Mouse (Mus musculus): ENCODE measurements around the gene Pbx2. TPM values are rescaled to one million over a fixed set of nuclear protein-coding genes. Genes with fewer than 3 reads are reported as not detected.

Pbx2 gene
- polyA plus RNA-seq, 1 experiment from 2014 or later = 17.8 TPM

- no peak overlapping the region for H3K4me2 ChIP-seq
- 0 out of 2 replicates have a peak, but pooled peaks cover under 1% of the 10 kb centered on the region for H3K36me3 ChIP-seq (replicated peaks)
- 0 out of 2 replicates have a peak overlapping the region, but pooled peaks have one; percentile 5 for H3K9ac ChIP-seq
- H3K4me1 ChIP-seq = peaks cover 24% of the 10 kb centered on the region
- WGBS = 11% methylated on average over 11 of the region's 11 CpGs
- H3K4me3 ChIP-seq (replicated peaks) = no peak overlapping the region
- H3K9me3 ChIP-seq = no peaks in the 10 kb centered on the region
- 0 out of 2 replicates have a peak, but pooled peaks have one; percentile 18 for ATAC-seq (ENCODE audit: low FRiP score)
- peaks cover under 1% of the 10 kb centered on the region; the same call in 1 of the 2 replicates for H3K27me3 ChIP-seq
- H3K27ac ChIP-seq = peak overlapping the region; percentile 85
These were observed 49.9 kb downstream of the Pbx2 start for GRCm38 (mm10) chr17:34640778-34641601.

- 0 out of 2 replicates have a peak, but pooled peaks cover 5% of the 10 kb centered on the region for H3K36me3 ChIP-seq (replicated peaks)
- H3K9me3 ChIP-seq = no peaks in the 10 kb centered on the region
- H3K4me3 ChIP-seq (replicated peaks) = no peak overlapping the region
- ATAC-seq (ENCODE audit: low FRiP score) = no peak
- H3K4me2 ChIP-seq = no peak overlapping the region
- H3K9ac ChIP-seq = no peak overlapping the region
- 82% methylated on average over 3 of the region's 3 CpGs for WGBS
- peaks cover 30% of the 10 kb centered on the region for H3K4me1 ChIP-seq
- no peaks in the 10 kb centered on the region for H3K27me3 ChIP-seq
- peak overlapping the region; percentile 85 for H3K27ac ChIP-seq
These were observed 50.9 kb downstream of the Pbx2 start for GRCm38 (mm10) chr17:34641945-34642344.

DNA sequence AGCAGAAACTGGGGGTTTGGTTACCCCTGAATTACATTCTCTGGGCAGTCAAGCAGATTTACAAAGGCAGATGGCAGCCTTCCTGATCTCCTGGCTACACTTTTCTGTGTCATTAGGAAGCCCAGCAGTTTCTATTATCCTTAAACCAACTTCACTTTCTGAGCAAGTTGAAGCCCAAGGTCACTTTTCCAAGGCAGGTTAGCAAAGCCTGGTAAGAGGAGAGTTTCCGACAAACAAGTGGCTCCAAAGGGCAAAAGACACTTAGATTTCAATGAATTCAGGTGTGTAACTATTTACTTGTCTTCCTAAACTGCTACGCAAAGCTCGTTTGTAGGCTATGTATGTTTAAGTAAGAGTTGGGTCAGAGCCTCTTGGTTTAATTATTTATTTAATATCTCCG, 52.3 kb downstream of the Pbx2 start:
- 0 out of 2 replicates have a peak, but pooled peaks cover 5% of the 10 kb centered on the region for H3K36me3 ChIP-seq (replicated peaks)
- H3K4me2 ChIP-seq = no peak overlapping the region
- H3K4me1 ChIP-seq = peaks cover 40% of the 10 kb centered on the region
- H3K9ac ChIP-seq = no peak overlapping the region
- no peaks in the 10 kb centered on the region for H3K9me3 ChIP-seq
- H3K4me3 ChIP-seq (replicated peaks) = no peak overlapping the region
- H3K27ac ChIP-seq = no peak overlapping the region
- H3K27me3 ChIP-seq = no peaks in the 10 kb centered on the region
- 91% methylated on average over 4 of the region's 4 CpGs for WGBS
- ATAC-seq (ENCODE audit: low FRiP score) = no peak

DNA sequence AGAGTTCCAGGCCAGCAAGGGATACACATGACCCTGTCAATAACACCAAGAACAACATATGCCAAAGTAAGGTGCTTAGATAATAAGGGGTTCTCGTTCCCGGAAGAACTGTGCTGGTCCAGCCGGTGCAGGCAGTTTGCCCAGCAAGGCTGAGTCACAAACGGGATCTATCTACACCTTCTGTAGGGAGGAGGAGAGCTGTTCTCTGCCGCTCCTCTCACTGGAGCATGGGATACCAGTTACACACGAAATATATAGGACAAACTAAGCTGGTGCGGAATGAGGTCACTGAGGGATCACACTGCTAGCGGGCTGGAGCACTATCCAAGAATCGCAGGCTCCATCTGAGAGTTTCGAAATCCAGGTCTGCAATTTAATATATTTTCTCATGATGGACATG, 52.9 kb downstream of the Pbx2 start:
- H3K36me3 ChIP-seq (replicated peaks) = peaks cover 6% of the 10 kb centered on the region
- ATAC-seq (ENCODE audit: low FRiP score) = no peak
- peaks cover 45% of the 10 kb centered on the region for H3K4me1 ChIP-seq
- no peak overlapping the region for H3K4me3 ChIP-seq (replicated peaks)
- WGBS = 85% methylated on average over 10 of the region's 10 CpGs
- H3K4me2 ChIP-seq = no peak overlapping the region
- no peak overlapping the region for H3K27ac ChIP-seq
- H3K9ac ChIP-seq = no peak overlapping the region
- H3K27me3 ChIP-seq = no peaks in the 10 kb centered on the region
- no peaks in the 10 kb centered on the region for H3K9me3 ChIP-seq

GRCm38 (mm10) chr17:34644608-34645007, 53.5 kb downstream of the Pbx2 start, which contains the start of gene Fkbpl:
Fkbpl (plus strand) TSS chr17:34644764.
- peaks cover 12% of the 10 kb centered on the region for H3K36me3 ChIP-seq (replicated peaks)
- H3K4me1 ChIP-seq = peaks cover 45% of the 10 kb centered on the region
- peak within 1 kb of the TSS; percentile 54 for H3K4me3 ChIP-seq (replicated peaks)
- peak within 1 kb of the TSS; percentile 74 for H3K9ac ChIP-seq
- under 1% methylated on average over 16 of the region's 16 CpGs for WGBS
- peak within 1 kb of the TSS; percentile 75 for H3K27ac ChIP-seq
- H3K27me3 ChIP-seq = no peaks in the 10 kb centered on the region
- H3K4me2 ChIP-seq = peak within 1 kb of the TSS; percentile 59
- ATAC-seq (ENCODE audit: low FRiP score) = peak; percentile 85
- H3K9me3 ChIP-seq = no peaks in the 10 kb centered on the region

DNA sequence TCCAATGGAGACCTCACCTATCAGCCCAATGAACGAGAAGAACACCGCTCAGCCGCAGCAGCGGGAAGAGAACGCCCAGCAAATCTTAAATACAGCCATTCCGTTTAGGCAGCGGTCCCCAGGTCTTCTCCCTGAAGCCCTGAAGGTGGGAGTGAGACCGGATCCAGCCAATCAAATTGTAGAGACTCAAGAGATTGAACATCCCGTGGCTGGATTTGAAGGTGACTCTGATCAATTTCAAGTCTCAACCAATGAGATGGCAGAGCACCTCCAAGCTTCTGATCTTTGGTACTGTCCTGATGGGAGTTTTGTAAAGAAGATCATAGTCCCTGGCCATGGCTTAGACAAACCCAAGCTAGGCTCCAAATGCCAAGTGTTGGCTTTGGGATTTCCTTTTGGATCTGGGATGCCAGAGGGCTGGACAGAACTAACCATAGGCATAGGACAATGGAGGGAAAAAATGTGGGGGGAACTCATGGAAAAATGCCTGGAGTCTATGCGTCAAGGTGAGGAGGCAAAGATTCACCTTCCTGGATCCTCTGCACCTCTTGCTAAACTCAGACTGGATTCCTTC, 54.3 kb downstream of the Pbx2 start:
- H3K4me2 ChIP-seq = peak overlapping the region; percentile 59
- H3K9ac ChIP-seq = peak overlapping the region; percentile 74; the same call in 1 of the 2 replicates
- WGBS = 50% methylated on average over 10 of the region's 10 CpGs
- no peaks in the 10 kb centered on the region for H3K27me3 ChIP-seq
- peak overlapping the region; percentile 75; the same call in 1 of the 2 replicates for H3K27ac ChIP-seq
- H3K36me3 ChIP-seq (replicated peaks) = peaks cover 20% of the 10 kb centered on the region
- H3K9me3 ChIP-seq = no peaks in the 10 kb centered on the region
- H3K4me1 ChIP-seq = peaks cover 45% of the 10 kb centered on the region
- peak overlapping the region; percentile 54 for H3K4me3 ChIP-seq (replicated peaks)
- ATAC-seq (ENCODE audit: low FRiP score) = no peak

DNA sequence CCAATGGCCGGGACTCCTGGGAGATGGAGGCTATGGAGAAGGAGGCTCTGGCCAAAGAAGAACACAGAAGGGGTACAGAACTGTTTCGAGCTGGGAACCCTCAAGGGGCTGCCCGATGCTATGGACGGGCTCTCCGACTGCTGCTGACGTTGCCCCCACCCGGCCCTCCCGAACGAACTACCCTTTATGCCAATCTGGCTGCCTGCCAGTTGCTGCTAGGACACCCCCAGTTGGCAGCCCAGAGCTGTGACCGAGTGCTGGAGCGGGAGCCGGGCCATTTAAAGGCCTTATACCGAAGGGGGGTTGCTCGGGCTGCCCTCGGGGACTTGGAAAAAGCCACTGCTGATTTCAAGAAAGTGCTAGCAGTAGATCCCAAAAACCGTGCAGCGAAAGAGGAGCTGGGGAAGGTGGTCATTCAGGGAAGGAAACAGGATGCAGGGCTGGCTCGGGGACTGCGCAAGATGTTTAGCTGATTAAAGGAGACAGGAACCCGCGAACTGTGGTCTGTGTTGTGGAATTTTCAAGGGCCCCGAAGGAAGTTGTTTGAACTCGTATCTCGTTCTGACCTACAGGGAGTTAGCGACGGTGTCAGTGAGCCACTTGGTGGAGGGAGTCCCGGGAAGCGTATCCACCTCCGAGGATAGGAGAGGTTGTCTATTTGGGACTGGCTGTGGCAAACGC, 54.9 kb downstream of the Pbx2 start:
- peaks cover 38% of the 10 kb centered on the region for H3K4me1 ChIP-seq
- 0 out of 2 replicates have a peak overlapping the region, but pooled peaks have one; percentile 31 for H3K27ac ChIP-seq
- no peaks in the 10 kb centered on the region for H3K9me3 ChIP-seq
- H3K36me3 ChIP-seq (replicated peaks) = peaks cover 26% of the 10 kb centered on the region
- 92% methylated on average over 30 of the region's 30 CpGs for WGBS
- no peaks in the 10 kb centered on the region for H3K27me3 ChIP-seq
- ATAC-seq (ENCODE audit: low FRiP score) = no peak
- peak overlapping the region; percentile 54; the same call in 1 of the 2 replicates for H3K4me3 ChIP-seq (replicated peaks)
- H3K4me2 ChIP-seq = peak overlapping the region; percentile 59
- H3K9ac ChIP-seq = no peak overlapping the region

Other genes starting within 250 kb of the Pbx2 start
- not detected in 2 replicates for gene Btnl2, start 236.4 kb upstream of the Pbx2 start, polyA plus RNA-seq (2016; fragmentation: Nextera tagmentation; extraction: Ambion mirVana)
- gene Btnl1, start 214.1 kb upstream of the Pbx2 start, polyA plus RNA-seq (2016; fragmentation: Nextera tagmentation; extraction: Ambion mirVana) = not detected in 2 replicates
- gene BC051142, start 192.4 kb upstream of the Pbx2 start, polyA plus RNA-seq (2016; fragmentation: Nextera tagmentation; extraction: Ambion mirVana) = 2.4 and 2.6 TPM in 2 replicates
- gene Btnl4, start 113.9 kb upstream of the Pbx2 start, polyA plus RNA-seq (2016; fragmentation: Nextera tagmentation; extraction: Ambion mirVana) = not detected in 2 replicates
- not detected in 2 replicates for gene Btnl6, start 73.9 kb upstream of the Pbx2 start, polyA plus RNA-seq (2016; fragmentation: Nextera tagmentation; extraction: Ambion mirVana)
- gene Notch4, start 27.0 kb upstream of the Pbx2 start, polyA plus RNA-seq (2016; fragmentation: Nextera tagmentation; extraction: Ambion mirVana) = 6.9 and 9.5 TPM in 2 replicates
- gene Gpsm3, start 1.5 kb upstream of the Pbx2 start, polyA plus RNA-seq (2016; fragmentation: Nextera tagmentation; extraction: Ambion mirVana) = 2.0 and 2.7 TPM in 2 replicates
- gene Ager, start 6.6 kb downstream of the Pbx2 start, polyA plus RNA-seq (2016; fragmentation: Nextera tagmentation; extraction: Ambion mirVana) = 2.6 and 2.9 TPM in 2 replicates
- gene Rnf5, start 12.4 kb downstream of the Pbx2 start, polyA plus RNA-seq (2016; fragmentation: Nextera tagmentation; extraction: Ambion mirVana) = 241 and 247 TPM in 2 replicates
- gene Agpat1, start 13.0 kb downstream of the Pbx2 start, polyA plus RNA-seq (2016; fragmentation: Nextera tagmentation; extraction: Ambion mirVana) = 70.5 and 73.9 TPM in 2 replicates
- 3.2 and 4.6 TPM in 2 replicates for gene Egfl8, start 24.7 kb downstream of the Pbx2 start, polyA plus RNA-seq (2016; fragmentation: Nextera tagmentation; extraction: Ambion mirVana)
- gene Ppt2, start 37.2 kb downstream of the Pbx2 start, polyA plus RNA-seq (2016; fragmentation: Nextera tagmentation; extraction: Ambion mirVana) = 20.3 and 21.2 TPM in 2 replicates
- gene Prrt1, start 38.3 kb downstream of the Pbx2 start, polyA plus RNA-seq (2016; fragmentation: Nextera tagmentation; extraction: Ambion mirVana) = 2.9 and 3.9 TPM in 2 replicates
- 13.9 and 14.6 TPM in 2 replicates for gene Fkbpl, start 53.5 kb downstream of the Pbx2 start, polyA plus RNA-seq (2016; fragmentation: Nextera tagmentation; extraction: Ambion mirVana)
- gene Atf6b, start 55.9 kb downstream of the Pbx2 start, polyA plus RNA-seq (2016; fragmentation: Nextera tagmentation; extraction: Ambion mirVana) = 107 and 109 TPM in 2 replicates
- gene Tnxb, start 79.3 kb downstream of the Pbx2 start, polyA plus RNA-seq (2016; fragmentation: Nextera tagmentation; extraction: Ambion mirVana) = 0.03 and 0.04 TPM in 2 replicates
- gene C4b, start 152.6 kb downstream of the Pbx2 start, polyA plus RNA-seq (2016; fragmentation: Nextera tagmentation; extraction: Ambion mirVana) = not detected in 2 replicates
- not detected in 2 replicates for gene Cyp21a1, start 213.3 kb downstream of the Pbx2 start, polyA plus RNA-seq (2016; fragmentation: Nextera tagmentation; extraction: Ambion mirVana)
- 28.6 and 32.7 TPM in 2 replicates for gene Stk19, start 245.7 kb downstream of the Pbx2 start, polyA plus RNA-seq (2016; fragmentation: Nextera tagmentation; extraction: Ambion mirVana)
- gene Dxo, start 245.8 kb downstream of the Pbx2 start, polyA plus RNA-seq (2016; fragmentation: Nextera tagmentation; extraction: Ambion mirVana) = 72.9 and 77.6 TPM in 2 replicates

Measured in forebrain, embryonic 12.5 days (tissue).